Mouse (Mus musculus): Measurements from ENCODE around the gene Stx3.

- no peak for TF ChIP-seq CTCF (IDR thresholded peaks at IDR 0.05; ENCODE audit: low read depth)
- TF ChIP-seq EP300 (optimal IDR thresholded peaks at IDR 0.05) = no peak
These were observed 93.3 kb downstream of the Stx3 start for GRCm38 (mm10) chr19:11725915-11726314.
